Mouse (Mus musculus) left cerebral cortex, postnatal 10 days (tissue): ENCODE measurements around the gene Stk16. TPM values are rescaled to one million over a fixed set of nuclear protein-coding genes. Genes with fewer than 3 reads are reported as not detected.

Source experiments
- DNase-seq, 2 experiments: peaks; one replicate each; pipeline ENCODE4 v3.0.0; 2021 to 2022; ENCODE audit warnings: low spot score in 2 of 2, mixed read lengths in 1 of 2; ENCODE audit errors: extremely low spot score in 1 of 2
- intact Hi-C: fragments of 180-260 bp; cut with DNase I; formaldehyde crosslinking; loops from one replicate; pipeline ENCODE4 v1.15.1; 2025
- total RNA-seq, 2 experiments: library from RNA; stranded (reverse); gene quantifications; 2 replicates each; pipeline ENCODE4 v1.2.3; 2021

Gene Stk16
- total RNA-seq, 2 experiments from 2014 or later = 94.4 to 95.0 TPM

- intact Hi-C loops = no loop called here
- DNase-seq = peak in 1 of 2 experiments; percentile 49
Observed at GRCm38 (mm10) chr1:75208967-75209678, 1.5 kb upstream of the Stk16 start.

- no peak for DNase-seq
- intact Hi-C loops = no loop called here
Observed at GRCm38 (mm10) chr1:75211141-75211708, 587 bp downstream of the Stk16 start.

- intact Hi-C loops = no loop called here
- DNase-seq = no peak
Observed at GRCm38 (mm10) chr1:75212542-75212941, 1.9 kb downstream of the Stk16 start.

- intact Hi-C loops = no loop called here
Observed at GRCm38 (mm10) chr1:75213096-75213495, 2.5 kb downstream of the Stk16 start.

GRCm38 (mm10) chr1:75214442-75214841, 3.8 kb downstream of the Stk16 start:
- intact Hi-C loops = no loop called here
- no peak for DNase-seq

More at GRCm38 (mm10) chr1:75213096-75213495, 2.5 kb downstream of the Stk16 start:
- no peak for DNase-seq

- intact Hi-C loops = no loop called here
Observed at GRCm38 (mm10) chr1:75214886-75215285, 4.2 kb downstream of the Stk16 start.

GRCm38 (mm10) chr1:75215785-75216184, 5.1 kb downstream of the Stk16 start:
- no peak for DNase-seq
- intact Hi-C loops = no loop called here

More at GRCm38 (mm10) chr1:75214886-75215285, 4.2 kb downstream of the Stk16 start:
- peak; percentile 61 to 66 for DNase-seq

GRCm38 (mm10) chr1:75216797-75217585, 6.4 kb downstream of the Stk16 start:
- intact Hi-C loops = no loop called here
- DNase-seq = no peak

- intact Hi-C loops = no loop called here
Observed at GRCm38 (mm10) chr1:75217893-75218226, 7.2 kb downstream of the Stk16 start.

GRCm38 (mm10) chr1:75218227-75219001, 7.8 kb downstream of the Stk16 start:
- peak; percentile 53 to 75 for DNase-seq
- intact Hi-C loops = no loop called here

More at GRCm38 (mm10) chr1:75217893-75218226, 7.2 kb downstream of the Stk16 start:
- no peak for DNase-seq

- intact Hi-C loops = no loop called here
- DNase-seq = peak; percentile 88 to 89
Observed at GRCm38 (mm10) chr1:75219078-75219477, 8.4 kb downstream of the Stk16 start.

GRCm38 (mm10) chr1:75219531-75219930, 8.9 kb downstream of the Stk16 start, which contains the start of gene Tuba4a:
Tuba4a (minus strand) TSS chr1:75219865.
- DNase-seq = peak in 1 of 2 experiments; percentile 54
- intact Hi-C loops = no loop called here

- intact Hi-C loops = no loop called here
- no peak for DNase-seq
Observed at GRCm38 (mm10) chr1:75221538-75221937, 10.9 kb downstream of the Stk16 start.

- no peak for DNase-seq
- intact Hi-C loops = no loop called here
Observed at GRCm38 (mm10) chr1:75222926-75223325, 12.3 kb downstream of the Stk16 start.

GRCm38 (mm10) chr1:75223532-75223931, 12.9 kb downstream of the Stk16 start:
- intact Hi-C loops = no loop called here
- no peak for DNase-seq

- intact Hi-C loops = no loop called here
- DNase-seq = no peak
Observed at GRCm38 (mm10) chr1:75225473-75225872, 14.8 kb downstream of the Stk16 start.

- DNase-seq = no peak
- intact Hi-C loops = no loop called here
Observed at GRCm38 (mm10) chr1:75226138-75226537, 15.5 kb downstream of the Stk16 start.

GRCm38 (mm10) chr1:75227653-75228052, 17.0 kb downstream of the Stk16 start:
- intact Hi-C loops = no loop called here
- no peak for DNase-seq

- DNase-seq = no peak
- intact Hi-C loops = no loop called here
Observed at GRCm38 (mm10) chr1:75229158-75229557, 18.5 kb downstream of the Stk16 start.
